Mouse (Mus musculus): ENCODE data around the gene Ptma. TPM values are rescaled to one million over a fixed set of nuclear protein-coding genes. Genes with fewer than 3 reads are reported as not detected.
"Not testable (repeated sequence)": the region's sequence is repeated elsewhere in the genome, so short reads cannot be mapped to it uniquely, and the experiment has no call there.

The Ptma gene
- polyA plus RNA-seq, 1 experiment = 322 TPM

GRCm38 (mm10) chr1:86533411-86534130, 7.0 kb downstream of the Ptma start:
- H3K27ac ChIP-seq (replicated peaks; ENCODE audit: low read depth, low read length) = no peak overlapping the region
- no peak overlapping the region for H3K4me3 ChIP-seq (ENCODE audit: insufficient read depth, low read depth, low read length)
- H3K4me1 ChIP-seq (ENCODE audit: control insufficient read depth, insufficient read depth, insufficient read length, low read length) = no peaks in the 10 kb centered on the region

- Histone ChIP-seq H3K4me1 (ENCODE audit: control insufficient read depth, insufficient read depth, insufficient read length, low read length) (no peaks in the 10 kb centered on the region), H3K27ac (replicated peaks; ENCODE audit: low read depth, low read length) (no peak overlapping the region), H3K4me3 (ENCODE audit: insufficient read depth, low read depth, low read length) (no peak overlapping the region)
Observed at GRCm38 (mm10) chr1:86538383-86538782, 11.9 kb downstream of the Ptma start.

GRCm38 (mm10) chr1:86539583-86539982, 13.1 kb downstream of the Ptma start:
- H3K4me1 ChIP-seq (ENCODE audit: control insufficient read depth, insufficient read depth, insufficient read length, low read length); H3K27ac ChIP-seq (replicated peaks; ENCODE audit: low read depth, low read length); H3K4me3 ChIP-seq (ENCODE audit: insufficient read depth, low read depth, low read length): not testable (repeated sequence)

- Histone ChIP-seq H3K4me3 (ENCODE audit: insufficient read depth, low read depth, low read length) (no peak overlapping the region), H3K4me1 (ENCODE audit: control insufficient read depth, insufficient read depth, insufficient read length, low read length) (no peaks in the 10 kb centered on the region), H3K27ac (replicated peaks; ENCODE audit: low read depth, low read length) (no peak overlapping the region)
Observed at GRCm38 (mm10) chr1:86542584-86542983, 16.1 kb downstream of the Ptma start.

GRCm38 (mm10) chr1:86546797-86547196, 20.3 kb downstream of the Ptma start:
- Histone ChIP-seq H3K27ac (replicated peaks; ENCODE audit: low read depth, low read length) (no peak overlapping the region), H3K4me3 (ENCODE audit: insufficient read depth, low read depth, low read length) (no peak overlapping the region), H3K4me1 (ENCODE audit: control insufficient read depth, insufficient read depth, insufficient read length, low read length) (no peaks in the 10 kb centered on the region)

- H3K4me1 ChIP-seq (ENCODE audit: control insufficient read depth, insufficient read depth, insufficient read length, low read length) = no peaks in the 10 kb centered on the region
- no peak overlapping the region for H3K27ac ChIP-seq (replicated peaks; ENCODE audit: low read depth, low read length)
- no peak overlapping the region for H3K4me3 ChIP-seq (ENCODE audit: insufficient read depth, low read depth, low read length)
Observed at GRCm38 (mm10) chr1:86551299-86551698, 24.8 kb downstream of the Ptma start.

- H3K27ac ChIP-seq (replicated peaks; ENCODE audit: low read depth, low read length) = no peak overlapping the region
- H3K4me3 ChIP-seq (ENCODE audit: insufficient read depth, low read depth, low read length) = no peak overlapping the region
- no peaks in the 10 kb centered on the region for H3K4me1 ChIP-seq (ENCODE audit: control insufficient read depth, insufficient read depth, insufficient read length, low read length)
Observed at GRCm38 (mm10) chr1:86551877-86552276, 25.4 kb downstream of the Ptma start.

- H3K4me1 ChIP-seq (ENCODE audit: control insufficient read depth, insufficient read depth, insufficient read length, low read length) = no peaks in the 10 kb centered on the region
- no peak overlapping the region for H3K4me3 ChIP-seq (ENCODE audit: insufficient read depth, low read depth, low read length)
- no peak overlapping the region for H3K27ac ChIP-seq (replicated peaks; ENCODE audit: low read depth, low read length)
Observed at GRCm38 (mm10) chr1:86555665-86556064, 29.1 kb downstream of the Ptma start.

- Histone ChIP-seq H3K4me3 (ENCODE audit: insufficient read depth, low read depth, low read length) (no peak overlapping the region), H3K27ac (replicated peaks; ENCODE audit: low read depth, low read length) (no peak overlapping the region), H3K4me1 (ENCODE audit: control insufficient read depth, insufficient read depth, insufficient read length, low read length) (no peaks in the 10 kb centered on the region)
Observed at GRCm38 (mm10) chr1:86557872-86558271, 31.3 kb downstream of the Ptma start.

- Histone ChIP-seq H3K4me3 (ENCODE audit: insufficient read depth, low read depth, low read length) (no peak overlapping the region), H3K27ac (replicated peaks; ENCODE audit: low read depth, low read length) (no peak overlapping the region), H3K4me1 (ENCODE audit: control insufficient read depth, insufficient read depth, insufficient read length, low read length) (no peaks in the 10 kb centered on the region)
Observed at GRCm38 (mm10) chr1:86559232-86559631, 32.7 kb downstream of the Ptma start.

- Histone ChIP-seq H3K27ac (replicated peaks; ENCODE audit: low read depth, low read length) (no peak overlapping the region), H3K4me1 (ENCODE audit: control insufficient read depth, insufficient read depth, insufficient read length, low read length) (no peaks in the 10 kb centered on the region), H3K4me3 (ENCODE audit: insufficient read depth, low read depth, low read length) (no peak overlapping the region)
Observed at GRCm38 (mm10) chr1:86562663-86563062, 36.1 kb downstream of the Ptma start.

- no peak overlapping the region for H3K27ac ChIP-seq (replicated peaks; ENCODE audit: low read depth, low read length)
- no peak overlapping the region for H3K4me3 ChIP-seq (ENCODE audit: insufficient read depth, low read depth, low read length)
- H3K4me1 ChIP-seq (ENCODE audit: control insufficient read depth, insufficient read depth, insufficient read length, low read length) = no peaks in the 10 kb centered on the region
Observed at GRCm38 (mm10) chr1:86568409-86568808, 41.9 kb downstream of the Ptma start.

GRCm38 (mm10) chr1:86569292-86569860, 42.9 kb downstream of the Ptma start:
- H3K27ac ChIP-seq (replicated peaks; ENCODE audit: low read depth, low read length) = no peak overlapping the region
- no peaks in the 10 kb centered on the region for H3K4me1 ChIP-seq (ENCODE audit: control insufficient read depth, insufficient read depth, insufficient read length, low read length)
- H3K4me3 ChIP-seq (ENCODE audit: insufficient read depth, low read depth, low read length) = no peak overlapping the region

- no peak overlapping the region for H3K4me3 ChIP-seq (ENCODE audit: insufficient read depth, low read depth, low read length)
- H3K4me1 ChIP-seq (ENCODE audit: control insufficient read depth, insufficient read depth, insufficient read length, low read length) = no peaks in the 10 kb centered on the region
- no peak overlapping the region for H3K27ac ChIP-seq (replicated peaks; ENCODE audit: low read depth, low read length)
Observed at GRCm38 (mm10) chr1:86571381-86571780, 44.9 kb downstream of the Ptma start.

- Histone ChIP-seq H3K27ac (replicated peaks; ENCODE audit: low read depth, low read length) (no peak overlapping the region), H3K4me1 (ENCODE audit: control insufficient read depth, insufficient read depth, insufficient read length, low read length) (no peaks in the 10 kb centered on the region), H3K4me3 (ENCODE audit: insufficient read depth, low read depth, low read length) (no peak overlapping the region)
Observed at GRCm38 (mm10) chr1:86571941-86572340, 45.4 kb downstream of the Ptma start.

All from brown adipose tissue, adult 24 weeks (tissue).